Mouse (Mus musculus): ENCODE measurements at regions not wholly inside any gene's neighbourhood (a gene's known extent, or its start where the extent isn't known, plus 50 kb on each side); places are given as distances from the start of the nearest gene placed in this dataset.
"Not testable (repeated sequence)": the region's sequence is repeated elsewhere in the genome, so short reads cannot be mapped to it uniquely, and the experiment has no call there.

DNA sequence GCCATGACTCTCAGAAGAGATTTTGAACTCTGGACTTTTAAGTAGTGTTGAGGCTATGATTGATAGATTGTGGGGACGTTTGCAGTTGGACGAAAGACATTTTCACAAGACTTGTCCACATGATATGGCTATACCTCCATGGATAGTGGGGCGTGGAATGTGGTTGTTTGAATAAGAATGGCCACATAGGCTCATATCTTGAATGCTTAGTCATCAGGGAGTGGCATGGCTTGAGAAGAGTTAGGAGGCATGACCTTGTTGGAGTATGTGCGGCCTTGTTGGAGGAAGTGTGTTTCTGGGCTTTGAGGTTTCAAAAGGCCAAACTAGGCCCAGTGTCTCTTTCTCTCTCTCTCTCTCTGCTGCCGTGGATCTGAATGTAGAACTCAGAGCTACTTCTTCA, 204.7 kb upstream of the Pclo start:
- DNase-seq (ENCODE audit: low spot score in 2 of 2): no peak

- DNase-seq (ENCODE audit: low spot score in 2 of 2): no peak
Observed at GRCm38 (mm10) chr5:14311729-14312128, 203.0 kb upstream of the Pclo start.

DNA sequence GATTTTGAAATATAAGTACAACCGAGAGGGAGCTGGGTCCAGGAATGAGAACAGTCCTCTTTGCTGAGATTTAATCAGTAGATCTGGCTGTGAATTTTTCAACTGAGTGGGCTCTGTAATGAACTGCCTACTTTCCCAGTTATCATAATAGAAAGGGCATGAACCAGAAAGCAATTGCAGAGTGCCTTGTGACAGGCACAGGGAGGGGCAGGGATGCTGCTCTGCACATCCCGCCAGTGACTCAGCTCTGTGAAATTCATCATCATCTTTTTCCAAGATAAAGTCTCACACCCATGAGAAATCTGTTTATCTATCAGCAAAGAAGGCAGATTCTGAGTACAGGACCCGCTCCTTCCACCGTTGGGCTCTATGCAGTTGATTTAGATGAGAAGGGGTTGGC, 194.5 kb upstream of the Pclo start:
- no peak for DNase-seq (ENCODE audit: low spot score in 2 of 2)

DNA sequence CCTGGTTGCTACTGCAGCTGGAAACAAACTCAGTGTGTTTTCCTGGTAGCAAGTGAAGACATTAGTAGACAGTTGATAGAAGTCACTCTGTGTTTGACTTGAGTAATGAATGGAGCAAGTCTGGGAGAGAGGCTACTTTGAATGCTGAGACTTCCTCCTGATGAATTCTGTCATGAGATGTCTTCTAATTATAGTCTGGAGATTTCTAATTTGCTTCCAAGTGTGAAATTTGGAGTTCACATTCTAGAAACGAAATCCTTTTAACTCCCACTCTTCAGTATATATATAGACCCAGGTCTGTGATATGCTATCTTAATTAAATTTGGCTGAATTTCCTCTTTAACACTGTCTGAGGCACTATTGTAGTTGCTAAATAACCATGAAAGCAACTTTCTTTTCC, 192.7 kb upstream of the Pclo start:
- DNase-seq (ENCODE audit: low spot score in 2 of 2): no peak

- DNase-seq (ENCODE audit: low spot score in 2 of 2): no peak
Observed at GRCm38 (mm10) chr5:14360446-14360845, 154.3 kb upstream of the Pclo start.

GRCm38 (mm10) chr5:14389184-14389890, 125.4 kb upstream of the Pclo start:
- DNase-seq (ENCODE audit: low spot score in 2 of 2): peak; percentile 66 to 80

- no peak for DNase-seq (ENCODE audit: low spot score in 2 of 2)
Observed at GRCm38 (mm10) chr5:14391793-14392192, 122.9 kb upstream of the Pclo start.

DNA sequence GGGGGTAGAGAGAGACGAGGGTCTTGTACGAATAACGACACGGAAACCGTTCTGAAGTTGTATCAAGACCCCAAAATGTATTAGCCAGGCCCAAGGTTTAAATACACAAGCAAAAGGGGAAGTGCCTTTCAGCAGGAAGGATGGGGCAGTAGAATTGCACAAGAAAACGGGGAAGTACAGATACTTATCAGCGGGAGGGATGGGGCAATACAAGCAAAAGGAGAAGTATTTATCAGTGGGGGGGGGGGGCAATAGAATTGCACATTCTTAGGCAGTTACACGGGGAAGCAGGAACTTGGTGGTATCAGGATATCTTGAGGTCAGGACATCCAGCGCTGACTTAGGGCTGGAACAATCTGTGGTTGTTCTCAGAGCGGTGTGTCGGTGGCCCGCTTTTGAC, 111.3 kb upstream of the Pclo start:
- DNase-seq (ENCODE audit: low spot score in 2 of 2): not testable (repeated sequence)

- DNase-seq (ENCODE audit: low spot score in 2 of 2): no peak
Observed at GRCm38 (mm10) chr5:14404344-14404743, 110.4 kb upstream of the Pclo start.

GRCm38 (mm10) chr5:14415234-14415862, 99.4 kb upstream of the Pclo start:
- peak in 1 of 2 experiments; percentile 15 for DNase-seq (ENCODE audit: low spot score in 2 of 2)

- DNase-seq (ENCODE audit: low spot score in 2 of 2): no peak
Observed at GRCm38 (mm10) chr5:14453082-14453481, 61.6 kb upstream of the Pclo start.
